Mouse (Mus musculus) spleen, adult 10 weeks (tissue): ENCODE results near the gene Hist1h4f. TPM values are rescaled to one million over a fixed set of nuclear protein-coding genes. Genes with fewer than 3 reads are reported as not detected.

Experiments
- polyA plus RNA-seq: library from polyadenylated mRNA; stranded (reverse); fragments of 350-450 nt; fragmentation: Illumina TruSeq; extraction: RNeasy Lipid Tissue Mini Kit (QIAGEN cat#74804); gene quantifications from one replicate; pipeline ENCODE4 v1.2.3, GENCODE M21; 2015; ENCODE audit warnings: low replicate concordance; ENCODE audit not compliant: insufficient read depth

Gene Hist1h4f
- polyA plus RNA-seq, result not detected

GRCm38 (mm10) chr13:23551146-23551834 lies at the start of gene Hist1h4f:
TSS of gene Hist1h4f (minus strand) at chr13:23551648.

GRCm38 (mm10) chr13:23581408-23582218 lies 30.2 kb upstream of the Hist1h4f start, which contains the start of gene Hist1h4d:
TSS of gene Hist1h4d (plus strand) at chr13:23581598.

GRCm38 (mm10) chr13:23575271-23575851 lies 23.9 kb upstream of the Hist1h4f start, which contains the start of gene Hist1h3d:
TSS of gene Hist1h3d (plus strand) at chr13:23575763.

GRCm38 (mm10) chr13:23573898-23574524 lies 22.6 kb upstream of the Hist1h4f start, which contains the start of the genes Hist1h2bf and Hist1h2ad:
TSS of gene Hist1h2bf (minus strand) at chr13:23574196.
TSS of gene Hist1h2ad (plus strand) at chr13:23574381.

GRCm38 (mm10) chr13:23571022-23571503 lies 19.6 kb upstream of the Hist1h4f start, which contains the start of the genes Hist1h2ae and Hist1h2bg:
TSS of gene Hist1h2ae (minus strand) at chr13:23571220.
TSS of gene Hist1h2bg (plus strand) at chr13:23571396.

GRCm38 (mm10) chr13:23561883-23562659 lies 10.6 kb upstream of the Hist1h4f start, which contains the start of gene Hist1h3e:
TSS of gene Hist1h3e (minus strand) at chr13:23562369.

GRCm38 (mm10) chr13:23552962-23553361 lies 1.5 kb upstream of the Hist1h4f start, which contains the start of gene Hist1h1d:
TSS of gene Hist1h1d (plus strand) at chr13:23553262.

GRCm38 (mm10) chr13:23543965-23544786 lies 7.3 kb downstream of the Hist1h4f start, which contains the start of gene Hist1h3f:
TSS of gene Hist1h3f (plus strand) at chr13:23544052.

GRCm38 (mm10) chr13:23542999-23543607 lies 8.3 kb downstream of the Hist1h4f start, which contains the start of gene Hist1h2bh:
TSS of gene Hist1h2bh (minus strand) at chr13:23543392.

GRCm38 (mm10) chr13:23535137-23536075 lies 16.0 kb downstream of the Hist1h4f start, which contains the start of gene Hist1h3g:
TSS of gene Hist1h3g (plus strand) at chr13:23535422.

GRCm38 (mm10) chr13:23533560-23534367 lies 17.7 kb downstream of the Hist1h4f start, which contains the start of gene Hist1h2af:
TSS of gene Hist1h2af (plus strand) at chr13:23533906.

GRCm38 (mm10) chr13:23530901-23531875 lies 20.3 kb downstream of the Hist1h4f start, which contains the start of gene Hist1h4h:
TSS of gene Hist1h4h (plus strand) at chr13:23531050.

